Mouse (Mus musculus): ENCODE measurements around the gene Tmem199. TPM values are rescaled to one million over a fixed set of nuclear protein-coding genes. Genes with fewer than 3 reads are reported as not detected.

Tmem199 gene
- 90.3 TPM for polyA plus RNA-seq (2015; fragmentation: Illumina TruSeq; extraction: RNeasy Lipid Tissue Mini Kit (QIAGEN cat#74804); ENCODE audit: low read depth, low replicate concordance)

DNA sequence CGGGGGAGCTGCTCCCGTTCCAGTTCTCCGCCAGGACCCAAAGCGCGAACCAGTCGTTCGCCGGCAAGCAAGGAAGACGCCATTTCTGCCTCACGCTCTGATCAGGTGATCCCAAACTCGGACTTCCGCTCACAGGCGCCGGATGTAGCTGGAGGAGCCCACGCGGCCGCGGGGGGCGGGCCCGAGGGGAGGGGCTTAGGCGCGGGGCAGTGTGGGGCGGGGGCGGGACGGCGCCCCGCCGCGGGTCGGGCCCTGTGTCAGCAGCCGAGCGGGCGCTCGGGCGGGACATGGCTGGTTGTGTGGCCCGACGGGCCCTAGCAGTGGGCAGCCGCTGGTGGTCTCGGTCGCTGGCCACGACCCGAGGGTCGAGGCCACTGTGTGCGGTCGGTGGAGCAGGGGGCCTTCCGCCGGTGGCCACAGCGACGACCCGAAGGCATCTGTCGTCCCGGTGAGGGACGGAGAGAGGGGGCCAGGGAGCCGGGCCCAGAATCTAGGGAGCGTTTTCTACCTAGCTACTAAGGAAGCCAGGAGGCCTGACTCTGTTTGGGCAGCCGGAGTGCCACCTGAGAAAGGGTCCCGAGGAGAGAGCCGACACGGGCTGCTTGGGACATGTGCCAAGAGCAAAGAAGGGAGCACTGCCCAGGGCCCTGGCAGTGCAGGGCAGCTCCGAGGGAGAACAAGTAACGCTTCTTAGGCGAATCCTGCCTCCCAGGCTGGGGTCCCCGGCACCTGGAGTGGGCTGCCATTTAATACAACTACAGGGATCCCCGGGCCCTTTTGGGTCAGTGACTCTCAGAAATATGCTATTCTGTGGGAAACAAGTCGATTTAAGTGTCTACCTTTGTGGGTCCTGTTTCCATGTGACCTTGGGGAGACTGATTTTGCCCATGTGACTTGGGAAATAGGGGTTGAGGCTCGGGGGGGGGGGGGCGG, at the start of gene Tmem199, which contains the start of gene Poldip2:
Tmem199 (minus strand) TSS at position 148 of the 933 bp plus-strand sequence.
Poldip2 (plus strand) TSS at position 169 of the 933 bp plus-strand sequence.

DNA sequence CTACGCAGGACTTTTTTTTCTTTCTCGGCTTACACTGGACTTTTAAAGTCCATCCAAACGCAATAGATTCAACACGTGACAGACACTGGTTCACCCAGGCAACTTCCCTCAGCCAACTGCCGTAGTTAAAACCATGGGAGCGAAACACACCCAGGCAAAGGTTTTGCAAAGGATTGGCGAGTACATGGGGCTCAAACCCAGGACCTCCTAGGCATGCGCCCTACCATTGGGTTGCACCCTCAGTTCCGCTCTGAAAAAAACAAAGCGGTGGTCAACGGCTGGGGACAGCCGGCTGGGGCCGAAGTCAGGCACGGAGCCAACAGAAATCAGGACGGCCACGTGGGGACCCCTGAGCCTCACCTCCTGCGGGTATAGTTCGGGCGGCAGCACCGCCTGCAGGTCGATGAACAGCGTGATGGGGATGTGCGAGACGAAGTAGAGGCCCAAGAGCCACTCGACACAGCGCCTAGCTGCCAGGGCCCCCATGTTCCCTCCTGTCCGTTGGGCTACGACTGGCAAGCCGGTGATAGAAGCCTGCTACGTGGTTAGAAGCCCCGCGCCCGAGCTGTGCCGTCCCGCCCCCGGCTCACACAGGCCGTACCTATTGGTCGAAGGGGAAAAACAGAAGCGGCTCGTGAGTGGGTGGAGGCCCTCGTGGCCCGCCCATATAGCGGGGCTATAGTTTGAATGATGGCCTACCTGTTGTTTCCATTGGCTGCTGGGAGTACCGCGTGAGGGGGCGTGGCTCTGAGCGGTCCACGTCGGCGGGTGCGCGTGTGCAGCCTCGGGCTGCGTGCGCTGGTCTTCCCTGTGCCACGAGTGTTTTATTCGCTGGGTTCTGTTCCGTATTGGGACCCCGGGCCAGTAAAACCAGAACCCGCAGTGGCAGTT, 38.4 kb upstream of the Tmem199 start, which contains the start of gene Tmem97:
Tmem97 (minus strand) TSS at position 610 of the 891 bp plus-strand sequence.

DNA sequence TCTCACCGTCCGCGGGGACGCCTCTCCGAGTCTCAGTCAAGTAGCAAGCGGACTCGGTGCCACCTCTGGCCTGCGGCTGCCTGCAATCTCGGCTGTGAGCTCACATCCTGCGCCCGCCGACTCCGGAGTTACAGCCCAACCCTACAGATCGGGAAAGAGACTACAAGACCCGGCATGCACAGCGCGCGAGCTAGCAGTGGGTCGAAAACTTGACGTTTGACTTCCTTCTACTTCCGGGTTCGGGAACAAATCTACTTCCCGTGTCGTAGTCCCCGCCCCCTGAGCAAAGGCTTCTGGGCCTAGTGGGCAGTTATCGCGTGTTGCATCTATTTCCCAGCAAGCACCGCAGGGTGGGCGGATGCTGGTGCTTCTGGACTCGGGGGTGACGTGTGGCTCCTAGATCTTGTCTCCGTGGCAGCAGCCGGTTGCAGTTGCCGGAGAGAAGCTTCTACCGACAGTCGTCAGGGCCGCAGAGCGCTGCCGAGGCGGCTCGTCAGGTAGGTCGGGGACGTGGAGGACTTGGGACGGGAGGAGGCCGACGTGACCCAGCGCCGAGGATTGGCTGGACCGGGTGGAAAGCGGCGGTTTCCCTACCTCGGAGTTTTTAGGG, 24.2 kb upstream of the Tmem199 start, which contains the start of the genes Tnfaip1 and Ift20:
Tnfaip1 (minus strand) TSS at position 253 of the 610 bp plus-strand sequence.
Ift20 (plus strand) TSS at position 282 of the 610 bp plus-strand sequence.

DNA sequence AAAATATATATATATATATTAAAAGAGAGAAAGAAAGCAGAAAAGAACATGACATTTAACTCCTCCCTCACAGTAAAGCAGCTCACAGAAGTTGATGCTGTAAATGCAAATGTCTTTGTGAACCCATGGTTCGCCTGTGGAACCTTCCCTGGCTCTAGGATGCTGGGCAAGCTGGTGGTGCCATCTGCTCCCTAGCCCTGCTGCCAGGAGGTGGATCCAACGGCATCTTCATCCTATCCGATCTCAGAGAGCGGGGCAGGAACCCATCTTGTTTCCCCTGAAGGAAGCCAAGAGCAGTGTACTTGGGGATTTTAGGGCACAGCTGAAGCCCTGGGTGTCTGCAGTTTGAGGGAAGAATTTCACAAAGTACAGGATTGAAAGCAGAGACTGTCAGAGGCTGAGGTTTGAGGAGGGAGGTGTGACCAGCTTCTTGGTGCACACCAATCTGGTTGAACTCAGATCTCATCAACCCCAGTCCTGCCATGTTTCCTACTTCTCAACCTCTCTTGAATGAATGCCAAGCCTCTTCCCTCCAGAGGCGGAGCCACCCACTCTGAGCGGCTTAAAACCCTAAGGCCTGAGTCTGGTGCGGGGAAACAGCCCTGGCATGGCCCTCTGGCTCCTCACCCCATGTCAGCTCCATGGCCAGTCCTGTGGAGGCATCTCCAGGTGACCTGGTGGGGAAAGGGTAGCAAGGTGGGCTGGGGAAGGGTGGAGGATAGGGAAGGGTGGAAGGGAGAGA, 8.9 kb downstream of the Tmem199 start, which contains the start of gene Sebox:
Sebox (plus strand) TSS at position 539 of the 742 bp plus-strand sequence.

DNA sequence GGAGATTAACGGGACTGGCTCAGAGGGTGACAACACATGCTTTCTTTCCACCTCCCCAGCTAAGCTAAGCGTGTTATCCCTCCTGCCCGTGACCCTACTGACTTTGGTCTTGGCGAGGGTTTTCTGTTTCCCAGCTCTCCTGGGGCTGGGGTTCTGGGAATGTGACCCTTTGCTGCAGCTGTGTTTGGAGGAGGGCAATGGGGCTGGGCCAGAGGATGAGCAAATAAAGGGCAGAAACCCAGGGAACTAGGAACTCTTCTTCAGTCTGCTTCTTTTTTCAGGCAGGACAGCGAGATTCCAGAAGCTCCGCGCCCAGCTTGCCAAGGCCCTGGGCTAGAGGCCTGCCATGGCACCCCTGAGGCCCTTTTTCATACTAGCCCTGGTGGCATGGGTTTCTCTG, 13.0 kb downstream of the Tmem199 start, which contains the start of gene Vtn:
Vtn (plus strand) TSS at position 88 of the 400 bp plus-strand sequence.

DNA sequence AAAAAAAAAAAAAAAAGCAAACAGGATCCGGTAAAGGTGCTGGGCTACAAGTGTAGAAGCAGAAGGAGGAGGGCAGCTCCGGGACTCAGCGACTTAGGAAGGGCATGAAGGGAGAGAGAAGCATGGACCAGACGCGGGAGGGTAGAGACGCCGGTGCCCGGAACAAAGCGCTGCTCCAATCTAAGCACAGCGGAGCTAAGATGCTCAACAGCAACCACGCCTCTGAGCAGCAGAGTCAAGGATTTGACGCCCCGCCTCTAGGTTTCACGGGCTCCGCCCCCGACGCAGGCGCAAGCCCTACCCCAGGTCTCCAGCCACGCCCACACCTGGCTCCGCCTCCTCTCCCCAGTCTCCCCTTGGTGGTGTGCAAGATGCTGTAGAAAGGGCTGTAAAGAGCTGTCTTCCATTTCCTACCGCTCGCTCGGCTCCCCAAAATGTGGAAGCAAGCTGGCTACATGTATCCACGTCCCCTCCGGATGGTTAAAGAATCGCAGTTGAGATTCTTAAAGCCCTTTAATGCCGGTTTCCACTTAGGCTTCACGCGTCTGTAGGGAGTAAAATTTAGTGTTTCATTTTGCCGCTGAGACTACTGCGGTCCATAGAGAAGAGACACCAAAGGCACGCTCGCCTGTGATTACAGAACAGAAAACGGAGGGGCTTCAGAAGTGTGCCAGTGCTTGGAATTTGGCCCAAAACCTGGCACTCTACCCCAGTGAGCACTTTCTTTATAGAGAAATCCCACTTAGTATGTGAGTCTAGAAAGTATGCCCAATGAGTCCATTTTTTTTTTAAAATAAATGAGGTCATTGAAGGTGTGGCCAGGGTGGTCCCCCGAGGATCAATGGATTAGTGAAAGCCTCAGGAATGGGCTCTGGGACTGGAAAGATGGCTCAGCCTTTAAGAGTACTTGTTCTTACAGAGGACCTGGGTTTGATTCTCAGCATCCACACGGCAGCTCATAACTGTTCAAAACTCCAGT, 14.1 kb downstream of the Tmem199 start, which contains the start of gene Sarm1:
Sarm1 (minus strand) TSS at position 211 of the 979 bp plus-strand sequence.

DNA sequence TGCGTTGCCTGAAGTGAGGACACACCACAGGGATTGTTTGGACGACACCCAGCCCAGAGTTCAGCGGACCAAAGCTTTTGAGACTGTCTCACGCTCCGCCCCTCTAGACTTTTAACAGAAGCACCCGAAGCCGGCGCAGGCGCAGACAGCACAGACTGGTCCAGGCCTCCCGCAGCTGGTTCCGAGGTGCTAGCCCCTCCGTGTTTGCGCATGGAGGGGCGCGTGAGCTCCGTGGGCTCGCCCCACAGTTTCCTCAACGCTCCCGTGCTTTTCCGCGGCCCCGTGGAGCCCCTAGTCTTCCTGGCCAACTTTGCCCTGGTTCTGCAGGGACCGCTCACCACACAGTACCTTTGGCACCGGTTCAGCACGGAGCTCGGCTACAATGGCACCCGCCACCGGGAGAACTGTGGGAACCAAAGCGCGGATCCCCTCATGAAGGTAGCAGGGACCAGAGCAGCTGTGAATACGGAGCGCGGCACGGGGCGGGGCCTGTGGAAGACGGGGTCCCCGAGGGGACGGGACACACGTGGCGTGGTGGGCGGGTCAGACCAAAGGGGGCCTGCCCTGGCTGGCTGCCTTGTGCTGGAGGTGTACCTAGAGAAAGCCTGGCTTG, 46.3 kb downstream of the Tmem199 start, which contains the start of gene Slc46a1:
Slc46a1 (plus strand) TSS at position 130 of the 613 bp plus-strand sequence.

Other genes with a start within 250 kb of the Tmem199 start
- 15.8 TPM for gene BC030499, start 221.3 kb downstream of the Tmem199 start, polyA plus RNA-seq (2015; fragmentation: Illumina TruSeq; extraction: RNeasy Lipid Tissue Mini Kit (QIAGEN cat#74804); ENCODE audit: low read depth, low replicate concordance)
- 8.5 TPM for gene Spag5, start 210.6 kb downstream of the Tmem199 start, polyA plus RNA-seq (2015; fragmentation: Illumina TruSeq; extraction: RNeasy Lipid Tissue Mini Kit (QIAGEN cat#74804); ENCODE audit: low read depth, low replicate concordance)
- gene Aldoc, start 189.2 kb downstream of the Tmem199 start, polyA plus RNA-seq (2015; fragmentation: Illumina TruSeq; extraction: RNeasy Lipid Tissue Mini Kit (QIAGEN cat#74804); ENCODE audit: low read depth, low replicate concordance) = 1,477 TPM
- 43.4 TPM for gene Pigs, start 183.8 kb downstream of the Tmem199 start, polyA plus RNA-seq (2015; fragmentation: Illumina TruSeq; extraction: RNeasy Lipid Tissue Mini Kit (QIAGEN cat#74804); ENCODE audit: low read depth, low replicate concordance)
- 49.8 TPM for gene Unc119, start 168.7 kb downstream of the Tmem199 start, polyA plus RNA-seq (2015; fragmentation: Illumina TruSeq; extraction: RNeasy Lipid Tissue Mini Kit (QIAGEN cat#74804); ENCODE audit: low read depth, low replicate concordance)
- not detected for gene Foxn1, start 125.6 kb downstream of the Tmem199 start, polyA plus RNA-seq (2015; fragmentation: Illumina TruSeq; extraction: RNeasy Lipid Tissue Mini Kit (QIAGEN cat#74804); ENCODE audit: low read depth, low replicate concordance)
- not detected for gene Slc13a2, start 90.0 kb downstream of the Tmem199 start, polyA plus RNA-seq (2015; fragmentation: Illumina TruSeq; extraction: RNeasy Lipid Tissue Mini Kit (QIAGEN cat#74804); ENCODE audit: low read depth, low replicate concordance)
- gene Slc46a1, start 46.5 kb downstream of the Tmem199 start, polyA plus RNA-seq (2015; fragmentation: Illumina TruSeq; extraction: RNeasy Lipid Tissue Mini Kit (QIAGEN cat#74804); ENCODE audit: low read depth, low replicate concordance) = 10.3 TPM
- 16.7 TPM for gene Sarm1, start 14.4 kb downstream of the Tmem199 start, polyA plus RNA-seq (2015; fragmentation: Illumina TruSeq; extraction: RNeasy Lipid Tissue Mini Kit (QIAGEN cat#74804); ENCODE audit: low read depth, low replicate concordance)
- 86.5 TPM for gene Vtn, start 13.1 kb downstream of the Tmem199 start, polyA plus RNA-seq (2015; fragmentation: Illumina TruSeq; extraction: RNeasy Lipid Tissue Mini Kit (QIAGEN cat#74804); ENCODE audit: low read depth, low replicate concordance)
- gene Sebox, start 8.7 kb downstream of the Tmem199 start, polyA plus RNA-seq (2015; fragmentation: Illumina TruSeq; extraction: RNeasy Lipid Tissue Mini Kit (QIAGEN cat#74804); ENCODE audit: low read depth, low replicate concordance) = 4.9 TPM
- 139 TPM for gene Poldip2, start within 50 bp of the Tmem199 start, polyA plus RNA-seq (2015; fragmentation: Illumina TruSeq; extraction: RNeasy Lipid Tissue Mini Kit (QIAGEN cat#74804); ENCODE audit: low read depth, low replicate concordance)
- gene Tnfaip1, start 24.2 kb upstream of the Tmem199 start, polyA plus RNA-seq (2015; fragmentation: Illumina TruSeq; extraction: RNeasy Lipid Tissue Mini Kit (QIAGEN cat#74804); ENCODE audit: low read depth, low replicate concordance) = 31.9 TPM
- 141 TPM for gene Ift20, start 24.2 kb upstream of the Tmem199 start, polyA plus RNA-seq (2015; fragmentation: Illumina TruSeq; extraction: RNeasy Lipid Tissue Mini Kit (QIAGEN cat#74804); ENCODE audit: low read depth, low replicate concordance)
- 31.8 TPM for gene Tmem97, start 38.6 kb upstream of the Tmem199 start, polyA plus RNA-seq (2015; fragmentation: Illumina TruSeq; extraction: RNeasy Lipid Tissue Mini Kit (QIAGEN cat#74804); ENCODE audit: low read depth, low replicate concordance)
- gene Nlk, start 185.2 kb upstream of the Tmem199 start, polyA plus RNA-seq (2015; fragmentation: Illumina TruSeq; extraction: RNeasy Lipid Tissue Mini Kit (QIAGEN cat#74804); ENCODE audit: low read depth, low replicate concordance) = 70.7 TPM
- 27.6 TPM for gene Ccnq, start 239.6 kb upstream of the Tmem199 start, polyA plus RNA-seq (2015; fragmentation: Illumina TruSeq; extraction: RNeasy Lipid Tissue Mini Kit (QIAGEN cat#74804); ENCODE audit: low read depth, low replicate concordance)